Mouse (Mus musculus) heart, postnatal 0 days (tissue): ENCODE measurements around the gene Fgf10. TPM values are rescaled to one million over a fixed set of nuclear protein-coding genes. Genes with fewer than 3 reads are reported as not detected.

Experiments
- ATAC-seq: fragments of 200-750 bp; cut with Nextera tagmentation; 2 replicates; pipeline ENCODE4 v1.8.0; 2017; ENCODE audit warnings: low read depth, moderate number of reproducible peaks, moderate library complexity; ENCODE audit not compliant: insufficient read depth
- DNase-seq: peaks from one replicate; pipeline ENCODE4 v3.0.0-alpha.2; 2016; ENCODE audit warnings: low spot score
- H3K27ac ChIP-seq: fragments of 300-500 bp; sonication (generic); 2 replicates; pipeline ENCODE4 v1.5.1; 2014; ENCODE audit warnings: low read depth, mild to moderate bottlenecking
- H3K27me3 ChIP-seq: fragments of 300-500 bp; sonication (generic); 2 replicates; pipeline ENCODE4 v1.6.1; 2014; ENCODE audit warnings: low read length, mixed read lengths; ENCODE audit not compliant: control insufficient read depth, insufficient read depth
- H3K36me3 ChIP-seq: fragments of 300-500 bp; sonication (generic); replicated peaks from 2 replicates; pipeline ENCODE4 v1.6.1; 2014; ENCODE audit warnings: low read length, mixed read lengths; ENCODE audit not compliant: control insufficient read depth, insufficient read depth
- H3K4me1 ChIP-seq: fragments of 300-500 bp; sonication (generic); 2 replicates; pipeline ENCODE4 v1.6.1; 2014; ENCODE audit warnings: antibody characterized with exemption; ENCODE audit not compliant: control insufficient read depth, insufficient read depth
- H3K4me2 ChIP-seq: fragments of 300-500 bp; sonication (generic); 2 replicates; pipeline ENCODE4 v1.6.1; 2014; ENCODE audit warnings: low read depth, mild to moderate bottlenecking, low read length, moderate library complexity
- H3K4me3 ChIP-seq: fragments of 300-500 bp; sonication (generic); 2 replicates; pipeline ENCODE4 v1.5.1; 2014; ENCODE audit warnings: low read depth, low read length
- H3K9ac ChIP-seq: fragments of 300-500 bp; sonication (generic); replicated peaks from 2 replicates; pipeline ENCODE4 v1.6.1; 2014; ENCODE audit warnings: low read depth, low read length, mixed read lengths
- H3K9me3 ChIP-seq: fragments of 300-500 bp; sonication (generic); replicated peaks from 2 replicates; pipeline ENCODE4 v1.6.1; 2016; ENCODE audit warnings: low read length; ENCODE audit not compliant: control insufficient read depth
- CTCF ChIP-seq: IDR thresholded peaks from 2 replicates; pipeline ENCODE4 v1.5.1; 2016; ENCODE audit warnings: antibody characterized with exemption, control low read depth, low read depth
- EP300 ChIP-seq: IDR thresholded peaks from 2 replicates; pipeline ENCODE4 v1.6.1; 2016; ENCODE audit warnings: antibody characterized with exemption, low read depth
- WGBS: fragments of 180-500 bp; shearing (Covaris S2); extraction: QIAGEN DNeasy Blood & Tissue Kit; methylation state at CpG from one replicate; pipeline ENCODE4 v1.1.7; 2014; 5-methylcytosine and 5-hydroxymethylcytosine counted together
- polyA plus RNA-seq: library from polyadenylated mRNA; unstranded; fragments of >200 nt; fragmentation: Nextera tagmentation; extraction: Ambion mirVana; gene quantifications from 2 replicates; pipeline ENCODE4 v1.2.1, GENCODE M21; 2015
- total RNA-seq: library from RNA; depleted of rRNA; stranded (reverse); fragments of >200 nt; gene quantifications from 2 replicates; pipeline ENCODE4 v1.2.3, GENCODE M21; 2014; ENCODE audit warnings: low replicate concordance

Gene Fgf10
- total and polyA plus RNA-seq, 2 experiments from 2014 or later: 0.05 TPM; not detected in 1

DNA sequence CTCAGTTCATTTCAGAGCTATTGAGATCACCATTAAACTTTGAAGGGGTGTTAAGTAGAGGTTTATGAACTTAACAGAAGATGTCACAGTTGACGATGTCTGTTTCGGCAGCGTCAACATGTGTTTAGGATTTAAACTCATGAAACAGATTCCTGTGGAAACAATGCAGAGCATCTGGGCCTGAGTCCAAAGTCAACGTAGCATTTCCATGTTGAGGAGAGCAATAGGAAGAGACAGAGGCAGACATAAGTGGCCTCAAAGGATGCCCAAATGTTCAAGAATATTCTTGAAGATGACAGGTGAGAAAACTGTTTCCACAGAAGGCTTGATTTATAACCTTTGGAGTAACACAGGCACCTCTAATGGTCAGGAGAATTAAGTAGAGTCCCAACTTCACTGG lies 84.4 kb downstream of the Fgf10 start:
- Histone ChIP-seq H3K4me2 (no peak overlapping the region), H3K4me1 (no peaks in the 10 kb centered on the region), H3K9ac (no peak overlapping the region), H3K36me3 (no peaks in the 10 kb centered on the region), H3K27me3 (no peaks in the 10 kb centered on the region), H3K27ac (no peak overlapping the region), H3K9me3 (no peaks in the 10 kb centered on the region), H3K4me3 (no peak overlapping the region)
- DNase-seq (no peak), ATAC-seq (no peak)
- TF ChIP-seq EP300 (no peak), CTCF (no peak)
- 41% methylated on average over 4 of the region's 4 CpGs for WGBS

GRCm38 (mm10) chr13:118759021-118759420 lies 89.4 kb downstream of the Fgf10 start:
- WGBS: 12% methylated on average over 2 of the region's 2 CpGs
- H3K4me3 ChIP-seq: no peak overlapping the region
- H3K36me3 ChIP-seq: no peaks in the 10 kb centered on the region
- no peak for ATAC-seq
- no peaks in the 10 kb centered on the region for H3K27me3 ChIP-seq
- H3K9ac ChIP-seq: no peak overlapping the region
- TF ChIP-seq EP300 (no peak), CTCF (no peak)
- DNase-seq: no peak
- H3K4me2 ChIP-seq: no peak overlapping the region
- no peaks in the 10 kb centered on the region for H3K9me3 ChIP-seq
- no peak overlapping the region for H3K27ac ChIP-seq
- H3K4me1 ChIP-seq: no peaks in the 10 kb centered on the region

GRCm38 (mm10) chr13:118762982-118763381 lies 93.4 kb downstream of the Fgf10 start:
- no peak overlapping the region for H3K4me2 ChIP-seq
- no peaks in the 10 kb centered on the region for H3K9me3 ChIP-seq
- TF ChIP-seq CTCF: no peak
- H3K36me3 ChIP-seq: no peaks in the 10 kb centered on the region
- no peaks in the 10 kb centered on the region for H3K4me1 ChIP-seq
- no peak overlapping the region for H3K27ac ChIP-seq
- H3K27me3 ChIP-seq: no peaks in the 10 kb centered on the region
- ATAC-seq (no peak), DNase-seq (no peak)
- WGBS: 89% methylated on average over 2 of the region's 2 CpGs
- H3K9ac ChIP-seq: no peak overlapping the region
- no peak overlapping the region for H3K4me3 ChIP-seq

DNA sequence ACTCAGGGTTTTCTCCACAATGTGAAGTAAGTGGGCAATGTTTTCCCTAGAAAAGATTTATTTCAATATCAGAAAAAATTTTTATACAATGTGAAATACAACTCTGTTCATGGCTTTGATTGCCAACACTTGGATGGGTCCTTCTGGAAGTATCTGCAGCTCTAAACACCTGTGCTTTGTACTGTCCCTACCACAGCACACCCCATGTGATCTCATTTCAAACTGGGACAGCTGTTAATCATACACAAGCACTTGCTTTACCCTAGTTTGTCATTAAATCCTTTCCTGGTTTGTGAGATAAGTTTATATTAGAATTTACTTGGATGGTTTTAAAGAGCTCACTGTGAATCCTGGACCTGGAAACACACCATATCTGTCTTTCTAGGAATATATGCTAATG lies 102.6 kb downstream of the Fgf10 start:
- H3K4me2 ChIP-seq: no peak overlapping the region
- H3K4me1 ChIP-seq: no peaks in the 10 kb centered on the region
- TF ChIP-seq EP300 (no peak), CTCF (no peak)
- DNase-seq: no peak
- no peak overlapping the region for H3K4me3 ChIP-seq
- no peak overlapping the region for H3K27ac ChIP-seq
- H3K9me3 ChIP-seq: no peaks in the 10 kb centered on the region
- no peak for ATAC-seq
- H3K27me3 ChIP-seq: no peaks in the 10 kb centered on the region
- no peaks in the 10 kb centered on the region for H3K36me3 ChIP-seq
- H3K9ac ChIP-seq: no peak overlapping the region

GRCm38 (mm10) chr13:118775148-118775547 lies 105.6 kb downstream of the Fgf10 start:
- DNase-seq (no peak), ATAC-seq (no peak)
- 52% methylated on average over 1 of the region's 1 CpGs for WGBS
- Histone ChIP-seq H3K27me3 (no peaks in the 10 kb centered on the region), H3K36me3 (no peaks in the 10 kb centered on the region), H3K4me3 (no peak overlapping the region), H3K9ac (no peak overlapping the region), H3K4me1 (no peaks in the 10 kb centered on the region), H3K27ac (no peak overlapping the region), H3K9me3 (no peaks in the 10 kb centered on the region), H3K4me2 (no peak overlapping the region)
- TF ChIP-seq EP300 (no peak), CTCF (no peak)

DNA sequence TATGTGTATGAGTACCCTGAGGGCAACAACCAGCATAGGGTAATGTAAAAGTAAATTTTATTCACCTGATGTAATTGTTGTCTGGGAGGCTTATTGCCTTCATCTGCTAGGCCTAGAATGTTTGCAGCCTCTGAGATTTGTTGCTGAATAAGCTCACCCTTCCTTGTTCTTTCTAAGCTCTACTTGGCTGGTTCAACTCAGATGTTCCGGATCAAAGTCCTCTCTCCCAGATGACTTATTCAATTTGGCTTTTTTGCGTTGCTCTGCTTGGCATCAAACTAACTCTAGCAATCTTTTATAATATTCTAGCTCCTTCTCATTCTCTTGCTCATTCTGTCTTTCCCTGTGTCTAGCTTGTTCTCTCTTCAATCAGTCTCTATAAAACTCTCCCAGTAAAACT lies 109.6 kb downstream of the Fgf10 start:
- 85% methylated on average over 2 of the region's 2 CpGs for WGBS
- no peak for DNase-seq

More for the DNA sequence above, 109.6 kb downstream of the Fgf10 start:
- no peak overlapping the region for H3K4me2 ChIP-seq
- no peaks in the 10 kb centered on the region for H3K27me3 ChIP-seq
- no peaks in the 10 kb centered on the region for H3K9me3 ChIP-seq
- no peak for TF ChIP-seq CTCF
- no peak overlapping the region for H3K4me3 ChIP-seq
- no peak for ATAC-seq
- no peak overlapping the region for H3K27ac ChIP-seq
- no peaks in the 10 kb centered on the region for H3K36me3 ChIP-seq
- H3K4me1 ChIP-seq: no peaks in the 10 kb centered on the region
- H3K9ac ChIP-seq: no peak overlapping the region
